Mouse (Mus musculus): Measurements from ENCODE around the gene Tnrc6c. TPM values are rescaled to one million over a fixed set of nuclear protein-coding genes. Genes with fewer than 3 reads are reported as not detected.

The Tnrc6c gene
- total RNA-seq, 2 experiments from 2014 or later: 18.5 to 24.8 TPM

DNA sequence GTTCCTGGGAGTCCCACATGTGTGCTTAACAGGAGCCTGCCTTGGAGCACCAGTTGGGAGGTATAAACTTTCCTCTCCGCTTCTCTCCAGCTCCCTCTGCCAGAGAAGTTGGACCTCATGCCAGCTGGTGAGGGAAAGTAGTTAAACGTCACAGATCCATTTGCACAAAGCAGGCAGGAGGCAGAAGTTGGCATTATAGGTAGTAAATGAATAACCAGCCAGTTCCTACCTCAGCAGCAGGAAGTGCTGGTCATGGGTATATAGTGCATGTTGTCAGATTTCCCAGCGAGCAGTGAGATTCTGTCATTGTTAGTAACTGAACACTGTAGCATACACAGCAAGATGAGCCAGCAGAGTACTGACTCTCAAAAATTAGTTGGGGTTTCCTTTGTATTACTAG, 31.4 kb downstream of the Tnrc6c start:
- DNase-seq: peak; percentile 76
- intact Hi-C loops (cut with DNase I): no loop called here
- Histone ChIP-seq H3K27ac (peak overlapping the region; percentile 77), H3K4me3 (no peak overlapping the region)
- no peak for TF ChIP-seq CTCF (IDR thresholded peaks at IDR 0.05)

DNA sequence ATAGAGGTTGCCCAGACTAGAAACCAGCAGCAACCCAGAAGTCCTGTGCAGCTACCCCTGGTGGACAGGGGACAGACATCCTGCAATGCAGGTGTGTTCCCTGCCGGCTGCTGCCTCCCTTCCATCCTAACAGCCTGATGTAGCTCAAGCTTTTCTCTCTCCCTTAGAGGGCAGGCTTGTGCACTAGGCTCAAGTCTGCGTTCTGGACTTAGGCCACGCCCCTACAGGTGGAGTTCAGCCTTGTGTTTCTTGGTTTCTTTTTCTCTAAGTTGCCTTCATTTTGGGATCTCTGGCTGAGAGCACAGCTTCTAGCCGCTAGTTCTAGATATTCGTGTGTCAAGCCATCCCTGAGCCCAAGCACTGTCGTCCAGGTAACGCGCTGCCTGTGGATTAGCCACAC, 31.9 kb downstream of the Tnrc6c start:
- intact Hi-C loops (cut with DNase I): no loop called here
- Histone ChIP-seq H3K27ac (peak overlapping the region; percentile 77), H3K4me3 (no peak overlapping the region)
- peak; percentile 42 for TF ChIP-seq CTCF (IDR thresholded peaks at IDR 0.05)
- DNase-seq: peak; percentile 29

DNA sequence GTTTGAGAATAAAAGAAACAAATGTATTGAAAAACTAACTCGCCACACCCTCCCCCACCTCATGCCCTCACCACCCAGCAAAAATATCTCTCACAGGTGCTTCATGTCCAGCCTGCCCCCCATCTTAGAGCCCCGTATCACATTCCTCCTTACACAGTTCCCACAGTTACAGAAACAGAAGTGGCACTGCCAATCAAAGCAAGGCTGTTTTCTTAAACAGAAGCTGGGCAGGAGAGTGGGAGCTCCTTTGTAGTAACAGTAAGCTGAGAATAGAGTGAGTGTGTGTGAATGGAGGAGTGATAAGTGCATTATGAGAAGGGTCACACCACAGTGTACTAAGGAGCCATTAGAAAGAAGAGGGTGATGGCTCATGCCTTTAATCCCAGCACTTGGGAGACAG, 34.5 kb downstream of the Tnrc6c start:
- no peak for DNase-seq

DNA sequence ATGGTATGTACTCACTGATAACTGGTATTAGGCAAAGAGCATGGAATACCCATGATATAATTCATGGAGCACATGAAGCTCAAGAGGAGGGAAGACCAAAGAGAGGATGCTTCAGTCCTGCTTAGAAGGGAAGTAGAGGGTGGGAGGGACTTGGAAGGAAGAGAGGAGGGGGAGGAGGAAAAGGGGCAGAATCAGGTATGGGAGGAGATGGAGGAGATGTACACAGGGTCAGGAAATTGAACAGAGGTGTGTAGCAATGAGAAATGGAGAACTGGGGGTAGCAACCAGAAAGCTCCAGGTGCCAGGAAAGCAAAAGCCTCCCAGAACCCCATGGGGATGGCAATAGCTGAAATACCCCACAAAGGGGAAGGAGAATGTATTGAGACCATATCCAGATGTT, 37.2 kb downstream of the Tnrc6c start:
- H3K4me3 ChIP-seq: no peak overlapping the region
- H3K27ac ChIP-seq: no peak overlapping the region
- no peak for DNase-seq
- intact Hi-C loops (cut with DNase I): no loop called here
- no peak for TF ChIP-seq CTCF (IDR thresholded peaks at IDR 0.05)

More for the DNA sequence above, 34.5 kb downstream of the Tnrc6c start:
- Histone ChIP-seq H3K4me3 (no peak overlapping the region), H3K27ac (peak overlapping the region; percentile 53; the same call in 1 of the 2 replicates)
- intact Hi-C loops (cut with DNase I): no loop called here
- no peak for TF ChIP-seq CTCF (IDR thresholded peaks at IDR 0.05)

DNA sequence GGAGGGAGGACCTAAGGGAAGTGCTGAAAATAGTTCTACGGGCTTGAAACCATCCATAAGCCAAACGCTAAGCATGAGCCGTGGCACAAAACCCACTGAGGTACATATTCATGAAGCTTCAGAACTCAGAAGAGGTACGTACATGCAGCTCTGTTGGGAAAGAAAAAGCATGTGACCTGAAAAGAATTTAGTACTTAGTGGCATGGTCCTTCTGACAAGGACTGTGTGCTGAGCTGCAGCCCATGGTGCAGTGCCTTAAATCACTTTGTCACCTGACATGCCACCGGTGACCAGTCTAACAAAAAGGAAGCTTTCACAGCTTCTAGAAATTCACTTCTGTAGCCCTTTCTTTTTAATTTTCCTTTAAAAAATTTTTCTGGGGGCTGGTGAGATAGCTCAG, 40.0 kb downstream of the Tnrc6c start:
- TF ChIP-seq CTCF (IDR thresholded peaks at IDR 0.05): no peak
- H3K4me3 ChIP-seq: no peak overlapping the region
- intact Hi-C loops (cut with DNase I): no loop called here
- DNase-seq: no peak
- peak overlapping the region; percentile 44 for H3K27ac ChIP-seq

DNA sequence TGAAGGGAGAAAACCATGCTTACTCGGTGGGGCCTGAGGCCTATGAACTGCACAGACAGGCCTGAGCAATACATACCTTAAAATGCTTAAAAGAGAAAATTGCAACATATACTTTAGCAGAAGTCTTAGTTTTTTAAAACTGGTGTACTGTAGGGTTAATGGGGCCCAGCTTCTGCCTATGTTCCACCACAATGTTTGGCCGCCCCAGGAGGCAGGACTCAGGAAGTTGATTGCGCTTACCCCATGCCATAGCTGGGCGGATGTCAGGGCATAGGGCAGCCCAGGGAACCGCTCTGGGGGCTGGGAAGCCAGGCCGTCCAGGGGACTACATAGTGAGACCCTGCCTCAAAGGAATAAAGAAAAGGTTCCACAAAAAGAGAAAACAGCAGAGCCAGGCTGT, 42.5 kb downstream of the Tnrc6c start:
- DNase-seq: no peak
- no peak for TF ChIP-seq CTCF (IDR thresholded peaks at IDR 0.05)
- Histone ChIP-seq H3K27ac (peak overlapping the region; percentile 81), H3K4me3 (no peak overlapping the region)
- intact Hi-C loops (cut with DNase I): no loop called here

DNA sequence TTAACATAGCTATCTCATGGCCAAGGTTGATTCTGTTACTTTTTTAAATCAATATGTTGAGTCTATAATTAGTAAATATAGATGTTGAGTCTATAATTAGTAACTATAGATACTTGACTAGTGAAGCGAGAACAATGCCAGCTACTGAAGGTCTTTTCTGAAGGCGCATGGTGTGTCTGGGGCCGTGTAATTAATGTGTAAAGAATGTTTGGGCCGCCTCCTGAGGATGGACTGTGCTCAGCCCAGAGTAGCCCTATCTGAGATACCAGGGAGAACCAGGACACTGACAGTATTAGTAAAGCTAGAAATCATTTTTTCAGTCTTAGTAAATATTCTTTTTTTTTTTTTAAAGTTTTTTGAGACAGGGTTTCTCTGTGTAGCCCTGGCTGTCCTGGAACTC, 46.8 kb downstream of the Tnrc6c start:
- DNase-seq: no peak
- intact Hi-C loops (cut with DNase I): no loop called here
- TF ChIP-seq CTCF (IDR thresholded peaks at IDR 0.05): no peak
- Histone ChIP-seq H3K27ac (no peak overlapping the region), H3K4me3 (no peak overlapping the region)

DNA sequence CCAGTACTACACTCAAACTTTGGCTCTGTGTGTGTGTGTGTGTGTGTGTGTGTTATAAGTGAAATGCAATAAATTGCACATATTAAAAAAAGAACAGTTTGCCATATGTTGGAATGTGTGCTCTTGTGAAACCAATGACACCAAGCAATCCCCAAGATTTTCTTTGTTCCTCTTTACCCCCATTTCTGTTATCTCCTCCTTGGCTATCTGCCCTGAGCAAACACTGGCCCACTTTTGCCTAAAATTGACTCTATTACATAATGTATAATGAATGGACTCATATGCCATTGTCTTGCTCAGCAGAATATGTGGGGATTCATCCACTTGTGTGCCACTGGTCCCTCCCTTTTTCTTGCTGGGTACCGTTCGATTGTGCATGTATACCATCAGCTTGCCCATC, 52.2 kb downstream of the Tnrc6c start:
- no peak overlapping the region for H3K27ac ChIP-seq
- intact Hi-C loops (cut with DNase I): no loop called here
- DNase-seq: no peak
- no peak for TF ChIP-seq CTCF (IDR thresholded peaks at IDR 0.05)
- no peak overlapping the region for H3K4me3 ChIP-seq

DNA sequence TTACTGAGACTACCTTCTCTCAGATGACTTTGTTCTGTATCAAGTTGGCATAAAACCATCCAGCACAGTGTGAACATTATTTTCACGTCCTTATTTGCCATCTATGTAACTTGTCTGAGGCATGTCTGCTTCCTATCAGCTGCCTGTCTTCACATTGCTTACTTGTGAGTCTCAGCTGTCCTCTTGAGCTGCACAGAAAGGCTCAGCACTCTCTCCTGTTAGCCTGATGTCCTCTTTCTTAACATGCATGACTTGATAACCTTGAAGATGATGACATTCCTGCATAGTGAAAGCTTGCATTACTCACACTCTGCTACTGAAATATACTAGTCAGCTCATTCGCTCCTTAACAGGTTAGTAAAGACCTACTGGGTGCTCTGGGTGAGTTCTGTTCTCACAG, 53.1 kb downstream of the Tnrc6c start:
- intact Hi-C loops (cut with DNase I): no loop called here

DNA sequence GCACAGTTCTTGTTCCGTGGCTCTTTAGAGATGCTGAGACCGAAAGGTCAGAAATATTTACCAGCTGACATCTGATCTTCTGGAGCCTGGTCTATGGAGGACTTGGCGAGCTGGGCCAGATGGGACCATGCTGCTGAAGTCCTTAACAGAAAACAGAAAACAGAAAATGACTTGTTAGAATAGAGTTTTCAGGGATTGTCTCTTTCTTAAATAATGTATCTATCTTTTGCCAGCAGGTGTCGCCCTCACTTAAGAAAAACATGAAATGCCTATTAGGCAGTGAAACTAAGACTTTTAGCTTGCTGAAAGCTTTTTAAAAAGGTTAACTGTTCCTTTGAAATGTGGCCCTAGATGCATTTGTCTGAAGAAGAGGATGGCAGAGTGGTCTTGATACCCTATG, 55.2 kb downstream of the Tnrc6c start:
- no peak overlapping the region; the same call in 1 of the 2 replicates for H3K4me3 ChIP-seq
- DNase-seq: peak; percentile 61
- TF ChIP-seq CTCF (IDR thresholded peaks at IDR 0.05): peak; percentile 73
- intact Hi-C loops (cut with DNase I): loop anchor here (2.0 kb wide), 1 partner anchor 115 kb away; the partner anchor contains the start of gene Afmid
- H3K27ac ChIP-seq: peak overlapping the region; percentile 79

More for the DNA sequence above, 53.1 kb downstream of the Tnrc6c start:
- H3K4me3 ChIP-seq: no peak overlapping the region
- H3K27ac ChIP-seq: peak overlapping the region; percentile 20; the same call in 1 of the 2 replicates
- TF ChIP-seq CTCF (IDR thresholded peaks at IDR 0.05): no peak
- DNase-seq: no peak

DNA sequence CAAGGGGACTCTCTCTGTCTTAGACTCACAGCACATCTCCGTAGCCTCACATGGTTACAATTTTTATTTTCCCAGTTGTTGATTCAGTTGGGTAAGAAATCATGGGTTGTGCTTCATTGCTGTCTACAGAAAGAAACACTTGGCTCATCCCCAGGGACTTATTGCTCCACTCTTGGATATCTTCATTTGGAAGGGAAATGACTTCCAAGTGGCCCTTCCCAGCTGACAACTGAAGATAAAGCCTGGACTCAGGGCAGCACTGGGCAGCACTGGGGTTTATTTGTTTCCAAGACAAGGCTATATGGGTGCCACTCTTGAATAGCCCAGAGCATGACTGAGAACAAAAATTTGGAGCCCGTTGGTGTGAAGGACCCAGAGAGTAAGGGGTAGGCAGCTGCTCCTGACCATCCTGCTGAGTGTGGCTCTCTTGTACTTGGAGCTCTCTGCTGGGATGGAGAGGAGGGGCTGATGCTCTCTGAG, 56.8 kb downstream of the Tnrc6c start:
- intact Hi-C loops (cut with DNase I): loop anchor here (1.0 to 5.0 kb wide), 2 partner anchors 75 to 324 kb away; no protein-coding TSS in a partner anchor
- no peak for TF ChIP-seq CTCF (IDR thresholded peaks at IDR 0.05)
- no peak for DNase-seq
- no peak overlapping the region for H3K4me3 ChIP-seq
- H3K27ac ChIP-seq: peak overlapping the region; percentile 79

DNA sequence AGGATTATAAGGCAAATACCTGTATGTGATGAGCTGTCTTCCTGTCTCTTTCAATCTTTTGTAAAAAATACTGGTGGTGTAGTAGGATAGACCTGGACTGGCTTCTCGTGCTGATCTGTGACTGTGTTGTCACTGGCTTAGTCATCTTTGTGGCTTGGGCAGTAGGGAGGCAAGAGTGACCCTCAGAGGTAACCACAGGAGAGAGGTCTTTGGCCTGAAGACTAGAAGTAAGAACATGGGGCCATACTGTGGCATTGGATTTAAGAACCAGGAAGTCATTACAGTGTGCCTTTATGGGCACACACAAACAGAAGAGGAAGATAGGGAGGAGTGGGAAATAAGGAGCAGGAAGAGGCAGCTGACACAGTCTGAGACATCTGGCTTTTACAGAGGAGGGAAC, 58.0 kb downstream of the Tnrc6c start:
- no peak for DNase-seq
- TF ChIP-seq CTCF (IDR thresholded peaks at IDR 0.05): no peak
- Histone ChIP-seq H3K4me3 (no peak overlapping the region), H3K27ac (0 out of 2 replicates have a peak overlapping the region, but pooled peaks have one; percentile 9)
- intact Hi-C loops (cut with DNase I): loop anchor here (5.0 kb wide), 1 partner anchor 325 kb away; no protein-coding TSS in a partner anchor

DNA sequence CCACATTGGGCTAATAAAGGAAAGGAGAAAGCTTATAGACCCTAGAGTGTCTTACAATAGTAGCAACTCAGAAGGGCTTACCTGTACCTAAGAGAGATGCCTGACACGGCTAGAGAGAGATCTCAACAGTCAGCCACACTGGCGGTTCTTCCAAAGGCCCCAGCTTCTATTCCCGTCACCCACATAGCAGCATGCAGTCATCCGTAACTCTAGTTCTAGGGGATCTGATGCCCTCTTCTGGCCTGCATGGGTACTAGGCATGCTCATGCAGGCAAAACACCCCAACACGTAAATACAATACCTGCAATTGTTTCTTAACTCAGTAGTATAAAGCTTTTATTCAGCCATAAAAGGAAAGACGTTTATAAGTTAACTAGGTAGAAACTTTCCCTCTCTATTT, 59.3 kb downstream of the Tnrc6c start:
- Histone ChIP-seq H3K27ac (no peak overlapping the region), H3K4me3 (no peak overlapping the region)
- peak; percentile 33; the same call in 1 of the 2 replicates for TF ChIP-seq CTCF (IDR thresholded peaks at IDR 0.05)
- intact Hi-C loops (cut with DNase I): loop anchor here (5.0 kb wide), 1 partner anchor 326 kb away; no protein-coding TSS in a partner anchor
- no peak for DNase-seq

DNA sequence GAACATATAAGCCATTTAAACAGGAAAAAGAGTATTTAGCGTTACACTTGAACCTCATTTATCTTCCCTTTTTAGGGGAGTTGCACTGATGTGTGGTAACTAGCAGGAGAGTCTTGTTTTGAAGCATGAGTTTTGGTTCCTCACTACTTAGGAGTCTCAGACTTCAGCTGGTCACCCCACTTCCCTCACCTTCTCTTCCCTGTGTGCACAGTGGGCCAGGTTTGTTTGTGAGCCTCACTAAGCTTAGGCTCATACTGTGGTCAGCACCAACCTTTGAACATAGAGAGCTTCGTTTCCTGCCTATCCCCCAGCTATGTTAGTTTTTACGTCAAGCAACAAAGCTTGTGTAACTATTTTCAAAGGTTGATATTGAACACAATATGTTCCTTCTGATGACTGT, 64.7 kb downstream of the Tnrc6c start:
- no peak overlapping the region for H3K4me3 ChIP-seq
- intact Hi-C loops (cut with DNase I): no loop called here
- H3K27ac ChIP-seq: no peak overlapping the region
- no peak for TF ChIP-seq CTCF (IDR thresholded peaks at IDR 0.05)
- no peak for DNase-seq
